Mouse (Mus musculus) neutrophil, adult 5-6 weeks (primary cell): Measurements from ENCODE around the gene Snx25. TPM values are rescaled to one million over a fixed set of nuclear protein-coding genes. Genes with fewer than 3 reads are reported as not detected.

Source experiments
- ATAC-seq: fragments of 151-379, 151-347 bp; 2 replicates; pipeline ENCODE4 v1.8.0; 2017; ENCODE audit warnings: mild to moderate bottlenecking, moderate TSS enrichment; ENCODE audit not compliant: insufficient number of reproducible peaks, poor library complexity, low FRiP score, severe bottlenecking; ENCODE audit errors: extremely low read depth
- total RNA-seq: library from RNA; stranded (forward); fragments of 200-1000 nt; gene quantifications from 2 replicates; pipeline ENCODE4 v1.2.3, GENCODE M21; 2017

Gene Snx25
- 34.4 and 35.5 TPM in 2 replicates for total RNA-seq

DNA sequence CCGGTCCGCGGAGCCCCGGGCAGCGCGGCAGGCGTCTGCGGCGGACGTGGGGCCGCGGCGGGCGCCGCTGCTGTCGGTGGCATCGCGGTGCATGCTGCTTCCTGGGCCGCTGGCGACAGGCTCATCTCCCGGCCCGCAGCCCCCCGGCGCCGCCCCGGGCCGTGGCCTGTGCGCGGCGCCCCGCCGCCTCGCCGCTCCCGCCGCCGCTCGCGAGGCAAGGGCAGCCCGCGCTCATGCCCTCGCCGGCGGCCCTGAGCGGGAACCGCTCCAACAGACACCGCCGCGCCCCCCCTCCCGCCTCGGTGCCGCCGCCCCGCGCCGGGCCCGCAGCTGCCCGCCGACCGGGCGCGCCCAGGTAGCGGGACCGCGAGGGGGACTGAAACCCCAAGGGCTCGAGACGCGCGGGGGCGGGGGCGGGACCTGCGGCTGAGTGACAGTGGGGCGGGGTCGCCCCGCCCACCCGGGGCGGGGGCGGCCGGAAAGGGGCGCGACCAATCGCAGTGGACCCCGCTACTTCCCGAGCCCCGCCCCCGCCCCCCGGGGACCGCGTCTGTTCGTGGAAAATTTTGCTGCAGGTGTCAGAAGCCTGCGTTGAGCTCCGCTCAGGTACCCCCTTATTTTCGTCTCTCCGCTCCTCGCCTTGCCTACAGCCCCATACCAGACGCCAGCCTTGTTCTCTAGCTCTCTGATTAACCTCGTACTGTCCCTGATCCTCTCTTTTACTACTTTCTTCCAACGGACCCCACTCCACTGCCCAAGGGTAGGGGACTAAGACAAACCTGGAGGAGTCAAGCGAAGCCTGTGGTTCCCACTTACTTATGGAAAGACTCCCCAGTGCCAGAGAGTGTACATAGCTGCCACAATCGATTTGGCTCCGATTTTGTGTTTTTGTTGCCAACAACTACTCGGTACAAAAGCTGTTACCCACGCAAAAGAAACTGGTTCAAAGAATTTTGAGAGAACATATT is at the start of gene Snx25:
Snx25 (minus strand) TSS at position 96 of the 968 bp plus-strand sequence.
- peak; percentile 71 for ATAC-seq

DNA sequence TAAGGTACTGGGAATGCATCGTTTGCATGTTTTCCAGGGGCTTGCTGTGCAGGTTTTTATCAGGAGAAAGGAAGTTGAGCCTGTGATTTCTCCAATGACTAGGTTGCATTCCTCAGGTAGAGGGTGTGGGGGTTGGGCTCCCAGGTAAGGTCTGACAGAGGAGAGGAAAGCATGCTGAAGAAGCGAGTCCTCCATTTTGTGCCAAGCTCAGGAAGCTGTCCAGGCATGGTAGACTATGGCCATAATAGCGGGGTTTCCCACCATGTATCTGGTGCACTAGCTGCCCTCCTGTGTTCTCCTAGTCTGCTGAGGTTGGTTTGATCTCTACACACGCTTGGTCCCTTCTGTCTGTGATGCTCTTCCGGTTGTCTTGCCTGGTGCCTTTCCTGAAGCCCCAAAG is 45.7 kb upstream of the Snx25 start:
- ATAC-seq, result no peak

DNA sequence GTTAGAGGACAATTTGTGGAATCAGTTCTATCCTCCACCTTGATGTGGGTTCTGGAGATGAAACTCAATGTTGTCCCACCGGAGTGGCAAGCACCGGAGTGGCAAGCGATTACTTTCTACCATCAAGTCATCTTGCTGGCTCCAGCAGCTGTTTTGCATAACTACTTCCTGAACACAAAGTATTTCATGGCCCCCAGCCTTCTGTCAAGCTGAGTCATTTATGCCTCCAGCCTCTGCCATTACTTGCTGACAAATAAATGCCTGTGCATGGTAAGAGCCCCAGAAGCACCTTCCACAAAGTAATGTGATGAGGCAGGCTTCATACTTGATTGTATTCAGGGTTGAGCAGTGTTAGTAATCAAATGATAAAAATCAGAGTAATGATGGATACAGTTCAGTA is 44.9 kb upstream of the Snx25 start:
- ATAC-seq, result no peak

DNA sequence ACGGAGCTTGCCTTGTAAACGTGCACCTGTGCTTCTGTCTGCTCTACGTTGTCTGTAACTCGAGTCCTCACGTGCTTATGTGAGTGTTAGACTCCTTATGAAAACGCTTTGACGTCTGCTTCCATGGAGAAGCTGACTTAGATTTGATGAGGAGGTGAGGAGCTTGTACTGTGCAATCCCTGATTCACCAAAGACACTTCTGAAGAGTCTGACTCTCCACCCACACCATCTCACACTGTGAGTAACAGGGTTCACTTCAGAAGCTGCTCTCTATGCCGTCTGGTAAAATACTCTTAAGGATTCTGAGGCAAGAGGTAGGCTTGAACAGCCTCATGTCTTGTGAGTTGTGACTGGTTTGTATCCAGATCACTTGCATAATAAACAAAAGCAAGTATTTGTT is 41.1 kb upstream of the Snx25 start:
- no peak for ATAC-seq

DNA sequence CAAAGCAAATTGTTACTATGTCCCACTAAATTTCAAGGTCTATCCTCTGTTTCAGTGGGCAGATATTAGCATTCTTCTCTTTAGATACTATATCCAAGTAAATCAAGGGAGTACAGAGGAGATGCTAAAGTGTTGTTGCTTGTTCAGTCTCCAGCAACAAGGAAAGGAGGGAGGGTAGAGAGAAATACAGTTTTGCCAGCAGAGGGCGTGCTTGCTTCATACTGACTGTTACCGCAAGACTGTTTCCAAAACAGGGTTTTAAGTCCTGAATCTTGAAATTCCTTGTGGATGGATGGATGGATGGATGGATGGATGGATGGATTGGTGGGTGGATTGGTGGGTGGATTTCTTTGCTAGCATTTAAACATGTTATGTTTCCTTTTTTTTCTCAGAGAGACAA is 33.4 kb upstream of the Snx25 start:
- ATAC-seq, result 0 out of 2 replicates have a peak, but pooled peaks have one; percentile 33

DNA sequence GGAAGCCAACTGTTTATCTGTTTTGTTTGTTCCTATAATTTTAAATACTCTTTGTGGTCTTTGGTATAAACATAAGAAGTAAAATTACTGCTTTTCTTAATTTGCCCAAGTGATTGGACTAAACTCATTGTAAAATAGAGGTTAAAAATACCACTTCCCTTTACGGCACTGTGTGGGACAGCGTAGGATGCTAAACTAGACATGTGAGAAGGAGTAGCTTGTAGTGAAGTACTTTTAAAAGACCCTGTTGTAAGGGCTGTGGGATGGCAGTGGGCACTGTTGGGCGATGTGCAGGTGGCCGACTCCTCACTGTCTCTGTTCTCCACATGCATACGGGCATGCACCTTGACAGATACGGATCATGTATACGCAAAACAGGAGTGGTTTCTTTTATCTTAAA is 28.2 kb upstream of the Snx25 start:
- ATAC-seq, result no peak

DNA sequence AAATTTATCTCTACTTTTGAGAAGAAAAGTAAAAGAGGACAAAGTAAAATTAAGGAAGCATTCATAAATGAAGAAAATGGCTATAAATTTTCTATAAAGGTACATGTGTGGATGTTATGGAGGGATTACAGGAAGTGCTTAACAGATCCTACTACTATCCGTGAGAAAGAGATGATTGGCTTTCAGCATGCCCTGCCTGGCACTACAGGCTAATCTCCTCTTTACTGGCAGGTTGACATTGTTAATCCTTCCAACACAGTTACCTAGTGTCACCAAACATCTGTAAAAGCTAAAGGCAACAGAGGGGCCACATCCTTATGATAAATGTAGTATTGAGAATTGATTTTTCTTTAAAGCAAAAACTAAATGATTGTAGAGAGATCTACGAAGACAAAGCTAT is 21.7 kb upstream of the Snx25 start:
- ATAC-seq, result no peak

DNA sequence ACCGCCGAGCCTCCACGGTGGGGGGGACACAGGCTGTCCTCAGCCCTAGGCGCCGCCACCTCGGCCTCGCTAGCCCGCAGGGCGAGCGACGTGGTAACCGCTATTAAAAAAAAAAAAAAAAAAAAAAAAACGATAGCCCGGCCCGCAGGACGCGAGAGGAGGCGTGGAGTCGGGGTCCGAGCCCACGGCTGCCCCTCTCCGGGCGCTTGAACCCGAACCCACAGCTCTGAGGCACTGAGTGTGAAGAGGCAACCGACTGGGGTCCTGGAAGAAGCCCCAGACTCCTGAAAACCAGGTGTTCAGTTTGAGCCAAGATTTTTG is 11.9 kb upstream of the Snx25 start:
- no peak for ATAC-seq

DNA sequence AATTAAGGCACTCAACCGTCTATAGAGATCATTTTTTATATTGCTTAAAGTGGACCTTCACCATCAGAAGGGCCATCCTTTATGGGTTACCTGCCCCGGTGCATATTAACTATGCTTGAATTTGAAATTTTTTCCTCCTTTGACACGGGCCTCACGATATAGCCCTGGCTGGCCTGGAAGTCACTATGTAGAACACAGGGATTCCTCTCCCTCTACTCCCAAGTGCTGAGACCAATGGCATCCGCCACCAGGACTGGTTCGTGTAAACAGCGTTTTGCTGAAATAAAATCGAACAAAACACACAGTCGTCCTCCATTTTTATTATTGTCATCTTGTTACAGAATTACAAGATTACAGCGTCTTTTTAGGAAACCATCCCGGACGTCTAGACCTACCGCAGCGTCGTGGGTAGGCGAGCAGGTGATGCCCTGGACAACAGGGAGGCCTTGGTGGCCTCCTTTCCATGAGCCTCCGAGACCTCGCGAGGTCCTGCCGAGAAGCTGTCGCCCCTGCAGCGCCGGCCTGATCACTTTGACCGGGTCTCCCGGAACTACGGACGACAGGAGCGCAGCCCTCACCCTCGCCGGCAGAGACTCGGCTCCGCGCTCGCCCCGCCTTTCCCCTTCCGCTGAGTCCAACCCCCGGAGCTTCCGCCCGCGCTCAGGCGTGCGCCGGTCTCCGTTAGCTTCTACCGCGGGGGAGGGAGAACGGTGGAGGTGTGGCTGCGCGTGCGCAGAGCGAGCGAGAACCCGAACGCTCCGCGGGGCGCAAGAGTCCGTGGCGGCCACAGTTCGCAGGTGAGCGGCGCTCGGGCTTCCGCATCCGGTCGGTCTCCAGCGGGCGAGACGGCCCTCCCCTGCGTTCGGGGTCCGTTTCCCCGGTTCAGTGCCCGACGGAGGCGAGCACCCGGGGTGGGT is 11.3 kb upstream of the Snx25 start:
- peak; percentile 95 for ATAC-seq

DNA sequence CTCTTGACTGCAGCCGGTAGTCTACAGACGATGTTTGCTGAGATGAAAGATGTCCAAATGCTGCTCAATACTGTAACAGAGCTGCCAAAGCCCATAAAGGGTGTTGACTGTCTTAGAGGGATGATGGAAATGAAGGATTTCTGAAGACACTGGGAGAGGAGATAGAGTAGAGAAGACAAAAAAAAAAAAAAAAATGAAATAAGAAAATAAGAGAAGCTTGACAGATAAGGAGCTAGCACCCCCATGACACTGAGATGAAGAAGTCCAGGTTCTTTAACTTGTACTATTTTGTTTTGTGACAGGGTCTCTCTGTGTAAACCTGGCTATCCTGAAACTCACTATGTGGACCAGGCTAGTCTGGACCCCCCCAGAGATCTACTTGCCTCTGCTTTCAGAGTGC is 1.1 kb upstream of the Snx25 start:
- ATAC-seq, result no peak

DNA sequence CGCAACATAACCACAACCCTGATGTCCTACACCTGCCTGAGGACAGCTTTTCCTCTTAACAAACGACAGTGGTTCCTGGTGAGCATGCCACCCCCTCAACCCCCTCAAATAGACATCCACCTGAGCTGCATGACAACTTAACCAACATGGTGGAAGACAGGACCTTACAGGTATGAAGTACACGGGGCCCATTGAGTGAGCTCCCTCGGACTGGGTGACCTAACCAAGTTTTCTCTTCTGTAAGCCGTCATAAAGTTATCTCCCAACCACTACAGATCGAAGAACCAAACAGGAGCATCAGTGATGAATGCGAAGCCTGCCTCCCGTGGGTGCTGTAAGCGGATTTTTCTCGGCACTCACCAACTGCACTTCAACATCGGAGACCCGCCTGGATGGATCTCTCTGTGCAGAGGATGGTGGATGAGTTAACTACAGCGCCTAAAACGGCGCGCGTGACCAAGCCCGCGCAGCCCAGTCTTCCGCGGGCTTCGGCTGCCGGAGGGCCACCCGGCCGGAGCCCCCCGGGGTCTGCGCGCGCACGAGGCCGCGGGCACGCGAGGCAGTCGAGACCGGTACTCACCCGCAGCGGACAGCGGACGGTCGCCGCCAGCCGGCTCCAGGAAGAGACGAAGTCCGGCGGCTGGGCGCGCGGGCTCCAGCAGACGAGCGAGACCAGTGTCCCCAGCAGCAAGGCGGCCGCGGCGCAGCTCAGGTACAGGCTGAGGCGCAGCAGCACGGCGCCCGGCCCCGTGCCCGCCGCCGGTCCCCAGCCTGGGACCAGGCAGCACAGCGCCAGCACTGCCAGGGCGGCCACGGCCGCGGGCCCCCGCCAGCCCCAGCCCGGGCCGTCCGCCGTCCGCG is 527 bp downstream of the Snx25 start, which contains the start of gene Cfap97:
Cfap97 (plus strand) TSS at position 570 of the 861 bp plus-strand sequence.
- peak; percentile 18; the same call in 1 of the 2 replicates for ATAC-seq

DNA sequence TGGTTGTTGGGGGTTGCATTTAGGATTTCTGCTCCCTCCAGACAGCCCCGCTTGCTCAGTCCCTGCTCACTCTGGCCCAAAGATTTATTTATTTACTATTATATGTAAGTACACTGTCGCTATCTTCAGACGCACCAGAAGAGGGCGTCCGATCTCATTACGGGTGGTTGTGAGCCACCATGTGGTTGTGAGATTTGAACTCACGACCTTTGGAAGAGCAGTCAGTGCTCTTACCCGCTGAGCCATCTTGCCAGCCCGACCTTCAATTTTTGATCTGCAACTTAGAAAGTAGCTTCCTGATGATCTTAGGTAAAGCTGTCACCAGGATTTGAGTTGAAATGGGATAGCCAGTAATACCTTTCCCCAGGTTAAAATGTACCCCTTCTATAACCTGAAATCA is 2.2 kb downstream of the Snx25 start:
- no peak for ATAC-seq

DNA sequence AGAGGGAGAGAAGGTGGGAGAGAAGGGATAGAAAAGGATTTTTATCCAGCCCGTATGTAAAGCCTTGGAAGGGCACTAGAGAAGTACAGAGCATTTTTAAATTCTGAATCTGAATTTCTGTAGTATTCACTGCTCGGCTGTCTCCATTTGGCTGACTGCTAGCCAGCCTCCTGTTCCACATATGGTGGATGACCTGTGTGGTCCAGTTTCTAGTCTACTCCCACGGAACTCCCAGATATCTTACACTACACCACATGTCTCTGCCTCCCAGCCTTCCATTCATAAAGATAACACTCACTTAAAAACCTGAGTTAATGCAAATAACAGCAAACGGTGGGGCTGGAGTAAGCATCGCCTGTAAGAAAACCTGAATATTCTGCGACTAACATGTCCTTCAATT is 2.7 kb downstream of the Snx25 start:
- ATAC-seq, result no peak

DNA sequence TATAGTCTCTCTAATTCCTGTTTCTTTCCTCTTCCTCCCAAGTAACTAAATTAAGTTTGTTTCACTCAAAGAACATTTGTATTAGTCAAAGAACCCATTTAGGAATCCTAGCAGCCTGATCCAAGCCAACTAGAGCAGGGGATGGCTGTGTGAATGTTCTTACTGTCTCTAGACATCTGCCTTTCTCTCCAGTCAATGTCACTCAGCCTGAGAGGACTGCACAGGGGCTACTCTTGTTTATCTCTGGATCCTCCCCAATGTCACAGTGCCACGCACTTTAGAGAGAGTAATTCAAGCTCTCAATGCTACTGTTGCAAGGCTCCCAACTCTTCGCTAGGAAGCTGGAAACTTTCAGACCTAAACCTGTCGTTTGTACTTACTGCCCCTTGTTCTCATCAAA is 5.8 kb downstream of the Snx25 start:
- no peak for ATAC-seq

DNA sequence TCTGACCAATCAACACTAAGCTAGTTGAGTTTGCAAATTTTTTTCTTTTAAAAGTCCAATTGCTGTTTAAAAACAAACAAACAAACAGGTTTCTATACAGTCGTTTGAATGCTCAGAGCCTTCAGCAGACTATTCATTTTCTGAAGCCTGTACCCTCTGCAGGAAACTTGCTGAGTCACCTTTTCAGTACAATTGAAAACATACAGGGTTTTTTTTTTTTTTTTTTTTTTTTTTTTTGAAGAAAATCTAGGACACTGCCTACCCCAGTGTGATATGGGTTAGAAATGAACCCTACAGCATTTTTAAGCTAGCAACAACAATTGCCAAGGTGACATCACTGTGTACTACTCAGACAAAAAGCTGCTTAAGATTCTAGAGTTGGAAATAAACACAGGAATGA is 8.0 kb downstream of the Snx25 start:
- no peak for ATAC-seq

DNA sequence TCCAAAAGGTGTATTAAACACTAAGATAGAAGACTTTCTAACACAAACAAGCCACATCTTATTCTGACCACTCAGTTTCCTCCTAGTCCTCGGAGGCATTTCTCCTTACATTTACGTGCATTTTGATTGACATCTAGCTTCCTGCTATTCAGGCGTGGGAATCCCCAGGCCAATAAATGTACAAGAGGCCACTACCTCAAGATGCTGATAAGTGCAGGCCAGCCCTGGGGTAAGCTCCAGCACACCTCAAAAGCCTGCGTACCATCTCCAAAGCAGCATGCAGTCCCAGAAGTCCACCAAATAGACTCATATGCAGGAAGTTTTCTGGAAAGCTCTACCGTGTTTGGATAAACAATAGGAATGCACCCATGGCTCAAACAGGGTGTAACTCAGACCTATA is 8.5 kb downstream of the Snx25 start:
- no peak for ATAC-seq

DNA sequence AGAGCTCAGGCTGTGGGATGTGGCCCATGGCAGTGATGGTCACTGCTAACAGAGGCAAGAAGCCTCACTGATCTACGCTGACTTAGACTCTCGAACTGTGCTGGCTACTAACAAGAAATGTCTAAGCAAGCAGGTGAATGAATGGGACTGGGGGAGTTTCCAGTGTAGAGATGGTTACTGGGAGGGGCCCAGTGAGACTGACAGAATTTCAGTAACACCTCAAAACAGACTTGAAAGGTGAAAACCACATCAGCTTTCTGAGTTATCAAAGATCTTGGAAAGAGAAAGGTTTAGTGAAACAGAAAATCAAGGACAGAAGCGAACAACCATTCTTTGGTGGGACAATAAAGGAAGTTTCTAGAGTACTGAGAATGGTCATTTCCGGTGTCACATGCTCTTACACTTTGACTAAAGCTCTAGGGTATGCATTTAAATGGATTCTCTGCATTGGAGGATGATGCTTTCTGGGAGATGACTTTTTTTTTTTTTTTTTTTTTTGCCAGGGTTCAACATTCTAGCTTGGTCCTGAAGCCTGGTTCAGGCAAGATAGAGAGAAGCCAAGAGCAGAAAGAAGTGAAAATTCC is 9.4 kb downstream of the Snx25 start:
- no peak for ATAC-seq

DNA sequence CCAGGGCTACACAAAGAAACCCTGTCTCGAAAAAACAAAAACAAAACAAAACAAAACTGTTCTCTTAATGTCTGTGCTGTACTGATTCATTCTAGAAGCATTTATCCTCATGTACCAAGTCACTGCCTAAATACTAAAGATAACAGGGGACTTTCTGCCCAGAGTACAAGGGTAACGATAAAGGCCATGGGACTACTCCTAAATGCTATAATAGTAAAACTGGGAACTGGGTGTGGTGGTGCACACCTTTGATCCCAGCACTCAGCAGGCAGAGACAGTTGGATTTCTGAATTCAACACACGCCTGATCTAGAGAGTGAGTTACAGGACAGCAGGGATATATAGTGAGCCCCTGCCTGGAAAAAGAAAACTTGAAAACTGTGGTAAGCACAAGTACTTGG is 10.3 kb downstream of the Snx25 start:
- no peak for ATAC-seq
